ENCODE assay signal across 18 mouse cellular contexts in the genomic region with DNA sequence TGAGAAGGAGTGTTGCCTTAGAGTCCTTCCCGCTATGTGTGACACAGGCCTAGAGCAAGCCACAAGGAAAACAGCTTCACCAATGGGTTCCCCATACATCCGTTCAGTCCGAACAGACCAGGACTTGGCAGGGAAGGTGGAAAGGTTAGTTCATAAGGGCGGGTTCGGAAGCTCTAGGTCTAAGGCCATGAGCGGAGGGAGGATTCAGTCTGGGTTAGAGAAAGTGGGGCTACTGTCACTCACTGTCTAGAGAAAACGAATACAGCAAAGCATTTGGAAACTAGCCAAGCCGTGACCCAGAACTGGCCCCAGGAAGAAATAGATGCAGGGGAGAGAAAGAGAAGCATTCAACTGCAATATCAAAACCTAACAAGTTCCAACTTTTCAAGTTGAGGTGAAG. TPM values are rescaled to one million over a fixed set of nuclear protein-coding genes. Genes with fewer than 3 reads are reported as not detected.
A peak's percentile ranks its signal among the peaks of the same experiment; 100 is the strongest.
DNase-seq lines count a peak whose midpoint lies in the region; ATAC-seq and TF ChIP-seq lines count a peak whose summit lies in the region.
"Had no signal": no experiment of that assay in that cellular context is flagged by ENCODE, and none has a peak within 500 bp of the region (broad histone marks: within the 10 kb centered on the region; RNA-seq: fewer than 3 reads in every experiment).

No protein-coding gene starts in this region.

- no peak for DNase-seq in kidney, postnatal 36 days
- DNase-seq in midbrain, embryonic 14.5 days, result peak; percentile 15
- no peak for DNase-seq in midbrain, postnatal 0 days (ENCODE audit: low spot score)
- no peak for DNase-seq in urinary bladder, postnatal 36 days (ENCODE audit: low spot score in 2 of 2)
- DNase-seq: adrenal gland, adult 2 months; adrenal gland, postnatal 10 days; adrenal gland, postnatal 25 days; cerebellum, adult 11-12 months; cerebellum, adult 2 months; cerebellum, adult 9-10 months; cerebellum, postnatal 25 days; forebrain, postnatal 0 days had no signal

- no peak overlapping the region for H3K4me3 ChIP-seq in kidney, embryonic 16.5 days (ENCODE audit: low read length)
- no peak overlapping the region for H3K4me3 ChIP-seq in midbrain, embryonic 14.5 days (replicated peaks; ENCODE audit: low read depth, low read length)
- H3K4me3 ChIP-seq in midbrain, postnatal 0 days (ENCODE audit: low read depth, low read length), result no peak overlapping the region
- H3K4me3 ChIP-seq: embryonic facial prominence, embryonic 10.5 days; embryonic facial prominence, embryonic 12.5 days; forebrain, embryonic 13.5 days; forebrain, embryonic 15.5 days had no signal

- no peaks in the 10 kb centered on the region for H3K36me3 ChIP-seq in kidney, embryonic 16.5 days (ENCODE audit: insufficient read depth, low read length)
- no peaks in the 10 kb centered on the region for H3K36me3 ChIP-seq in midbrain, embryonic 14.5 days (ENCODE audit: control insufficient read depth, insufficient read depth, low read length)
- H3K36me3 ChIP-seq in midbrain, postnatal 0 days (ENCODE audit: insufficient read depth, low read length), result no peaks in the 10 kb centered on the region
- H3K36me3 ChIP-seq: embryonic facial prominence, embryonic 10.5 days; embryonic facial prominence, embryonic 12.5 days; forebrain, embryonic 15.5 days had no signal

- H3K9ac ChIP-seq in kidney, embryonic 16.5 days (replicated peaks; ENCODE audit: low read length), result no peak overlapping the region
- no peak overlapping the region for H3K9ac ChIP-seq in midbrain, embryonic 14.5 days (replicated peaks; ENCODE audit: low read length)
- H3K9ac ChIP-seq in midbrain, postnatal 0 days (replicated peaks; ENCODE audit: low read length, poor library complexity, severe bottlenecking), result no peak overlapping the region
- H3K9ac ChIP-seq: embryonic facial prominence, embryonic 12.5 days; forebrain, embryonic 13.5 days; forebrain, embryonic 15.5 days; forebrain, postnatal 0 days had no signal

- WGBS in kidney, embryonic 16.5 days, result 67% methylated on average over 8 of the region's 8 CpGs
- WGBS in midbrain, embryonic 14.5 days, result 88% methylated on average over 8 of the region's 8 CpGs
- 90% methylated on average over 8 of the region's 8 CpGs for WGBS in midbrain, postnatal 0 days

- H3K4me1 ChIP-seq in kidney, embryonic 16.5 days (ENCODE audit: insufficient read depth, low read length), result no peaks in the 10 kb centered on the region
- no peaks in the 10 kb centered on the region for H3K4me1 ChIP-seq in midbrain, embryonic 14.5 days (ENCODE audit: control insufficient read depth, insufficient read depth, low read length)
- H3K4me1 ChIP-seq in midbrain, postnatal 0 days (ENCODE audit: insufficient read depth, low read length), result no peaks in the 10 kb centered on the region
- H3K4me1 ChIP-seq: embryonic facial prominence, embryonic 10.5 days; embryonic facial prominence, embryonic 12.5 days; forebrain, embryonic 13.5 days; forebrain, embryonic 15.5 days had no signal

- H3K27me3 ChIP-seq in kidney, embryonic 16.5 days (ENCODE audit: insufficient read depth, low read length), result no peaks in the 10 kb centered on the region
- no peaks in the 10 kb centered on the region for H3K27me3 ChIP-seq in midbrain, embryonic 14.5 days (ENCODE audit: control insufficient read depth, insufficient read depth, low read length)
- H3K27me3 ChIP-seq in midbrain, postnatal 0 days (ENCODE audit: insufficient read depth, low read length), result no peaks in the 10 kb centered on the region
- H3K27me3 ChIP-seq: embryonic facial prominence, embryonic 12.5 days; forebrain, embryonic 13.5 days; forebrain, embryonic 15.5 days had no signal

- ATAC-seq in kidney, embryonic 16.5 days (ENCODE audit: low FRiP score, low TSS enrichment), result peak; percentile 57; the same call in 1 of the 2 replicates
- no peak for ATAC-seq in midbrain, embryonic 14.5 days (ENCODE audit: low FRiP score, low TSS enrichment)
- no peak for ATAC-seq in midbrain, postnatal 0 days (ENCODE audit: low FRiP score)
- ATAC-seq: forebrain, embryonic 13.5 days; forebrain, embryonic 15.5 days; forebrain, postnatal 0 days had no signal

- no peak overlapping the region for H3K4me2 ChIP-seq in kidney, embryonic 16.5 days (replicated peaks; ENCODE audit: low read depth, low read length)
- no peak overlapping the region for H3K4me2 ChIP-seq in midbrain, embryonic 14.5 days (ENCODE audit: low read length)
- H3K4me2 ChIP-seq in midbrain, postnatal 0 days (ENCODE audit: low read depth, low read length, poor library complexity, severe bottlenecking), result no peak overlapping the region
- H3K4me2 ChIP-seq: embryonic facial prominence, embryonic 12.5 days; forebrain, embryonic 13.5 days; forebrain, embryonic 15.5 days had no signal

- TF ChIP-seq CTCF in midbrain, postnatal 0 days (IDR thresholded peaks at IDR 0.05), result no peak

- H3K9me3 ChIP-seq in kidney, embryonic 16.5 days (ENCODE audit: low read length), result no peaks in the 10 kb centered on the region
- no peaks in the 10 kb centered on the region for H3K9me3 ChIP-seq in midbrain, embryonic 14.5 days (ENCODE audit: control insufficient read depth, low read length)
- no peaks in the 10 kb centered on the region for H3K9me3 ChIP-seq in midbrain, postnatal 0 days (ENCODE audit: low read length)
- H3K9me3 ChIP-seq: embryonic facial prominence, embryonic 10.5 days; embryonic facial prominence, embryonic 12.5 days; forebrain, embryonic 13.5 days; forebrain, embryonic 15.5 days had no signal

- H3K27ac ChIP-seq in kidney, embryonic 16.5 days (ENCODE audit: low read length), result no peak overlapping the region
- no peak overlapping the region for H3K27ac ChIP-seq in midbrain, embryonic 14.5 days (replicated peaks; ENCODE audit: low read depth, low read length)
- no peak overlapping the region for H3K27ac ChIP-seq in midbrain, postnatal 0 days (ENCODE audit: low read depth, low read length)
- H3K27ac ChIP-seq: embryonic facial prominence, embryonic 10.5 days; embryonic facial prominence, embryonic 12.5 days; forebrain, embryonic 13.5 days; forebrain, embryonic 15.5 days had no signal

RNA-seq across cellular contexts. Expression of a gene that starts 47.4 kb away (rescaled TPM):
- 41.2 and 42.0 TPM in 2 replicates for polyA plus RNA-seq in kidney, embryonic 16.5 days (2015; fragmentation: Nextera tagmentation; extraction: Ambion mirVana)
- 18.9 and 26.7 TPM in 2 replicates for polyA plus RNA-seq in midbrain, embryonic 14.5 days (2014; fragmentation: Nextera tagmentation; extraction: Ambion mirVana)
- total RNA-seq in midbrain, postnatal 0 days (2014; rRNA removed), result 27.7 and 36.2 TPM in 2 replicates
- polyA plus RNA-seq in midbrain, postnatal 0 days (2015; fragmentation: Nextera tagmentation; extraction: Ambion mirVana), result 27.2 and 28.9 TPM in 2 replicates
- polyA plus RNA-seq: C2C12 had no signal
